Mouse (Mus musculus) cerebellum, adult 9-11 months (tissue): ENCODE results near the gene Cdh1.

Experiments used
- DNase-seq: peaks from one replicate; pipeline ENCODE4 v3.0.0; 2022

The Cdh1 gene

DNA sequence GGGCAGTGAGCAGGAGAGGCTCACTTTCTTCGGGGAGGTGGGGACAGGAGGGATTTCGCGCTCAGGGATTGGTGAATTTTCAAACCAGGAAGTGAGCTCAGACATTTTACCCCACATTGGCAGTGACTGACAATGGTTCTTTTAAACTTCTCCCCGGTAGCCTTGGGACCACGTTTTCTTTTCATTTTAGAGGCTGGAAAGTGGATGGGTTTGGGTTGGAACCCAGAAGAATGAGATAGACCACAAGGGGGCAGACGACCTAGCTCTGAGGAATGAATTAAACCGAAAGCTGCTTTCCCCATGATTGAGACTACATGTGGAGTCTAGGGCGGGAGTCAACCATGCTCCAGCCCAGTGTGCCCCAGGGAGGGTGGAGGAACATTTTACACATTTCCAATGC lies 71.7 kb downstream of the Cdh1 start:
- no peak for DNase-seq

DNA sequence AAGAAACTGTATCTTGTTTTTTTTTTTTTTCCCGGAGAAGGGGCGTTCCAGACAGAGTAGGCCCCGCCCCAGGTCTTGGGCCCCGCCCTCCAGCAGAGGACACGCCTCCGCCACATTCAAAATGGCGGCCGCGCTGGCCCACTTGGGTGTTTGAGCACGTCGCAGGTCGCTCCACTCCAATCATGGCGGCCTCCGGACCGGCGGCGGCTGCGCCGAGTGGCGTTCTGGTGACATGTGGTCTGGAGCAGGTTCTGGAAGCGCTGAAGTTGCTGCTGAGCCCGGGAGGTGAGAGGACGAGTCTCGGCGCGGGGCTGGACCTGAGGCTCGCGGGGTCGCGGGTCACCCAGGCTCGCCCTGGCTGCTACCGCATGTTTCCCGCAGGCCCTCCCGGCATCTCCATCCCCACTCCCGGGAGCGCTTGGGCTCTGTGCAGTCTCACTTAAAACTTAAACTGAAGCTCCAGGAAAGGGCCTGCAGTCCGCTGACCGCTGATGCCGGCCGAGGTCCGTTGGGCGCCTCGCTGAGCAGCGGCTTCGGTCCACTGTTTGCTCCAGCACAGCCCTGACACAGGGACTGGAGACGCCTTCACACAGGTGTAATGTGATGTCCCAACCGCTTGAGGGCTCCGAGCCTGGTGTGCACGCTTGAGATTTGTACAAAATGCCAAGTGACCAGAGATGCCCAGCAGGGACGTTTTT lies 80.0 kb downstream of the Cdh1 start, which contains the start of gene Tango6:
Gene Tango6, plus strand, starts transcription at position 98 of the 698 bp plus-strand sequence.
- DNase-seq = peak; percentile 89

DNA sequence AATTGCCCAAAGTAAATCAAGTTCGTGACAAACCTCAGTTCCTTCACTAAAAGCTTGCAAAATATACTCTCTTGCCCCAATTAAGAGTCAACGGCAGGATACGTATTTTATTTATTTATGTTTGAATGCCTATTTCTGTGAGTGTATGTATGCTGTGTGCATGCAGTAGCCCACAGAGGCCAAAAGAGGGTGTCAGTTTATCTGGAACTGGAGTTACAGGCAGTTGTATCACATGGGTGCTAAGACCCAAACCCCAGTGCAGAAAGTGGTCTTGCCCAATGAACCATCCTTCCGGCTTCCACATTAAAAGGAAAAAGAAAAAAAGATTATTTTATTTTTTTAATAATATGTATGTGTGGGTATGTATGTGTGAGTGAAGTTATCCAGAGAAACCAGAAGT lies 81.2 kb downstream of the Cdh1 start:
- DNase-seq = peak; percentile 17

- DNase-seq = peak; percentile 5
Observed at GRCm38 (mm10) chr8:106687479-106687878, 84.3 kb downstream of the Cdh1 start.

GRCm38 (mm10) chr8:106697748-106698248 lies 94.6 kb downstream of the Cdh1 start:
- DNase-seq = no peak

GRCm38 (mm10) chr8:106699588-106699987 lies 96.4 kb downstream of the Cdh1 start:
- DNase-seq = peak; percentile 12

- DNase-seq = no peak
Observed at GRCm38 (mm10) chr8:106700131-106700530, 97.0 kb downstream of the Cdh1 start.

GRCm38 (mm10) chr8:106701360-106701759 lies 98.2 kb downstream of the Cdh1 start:
- no peak for DNase-seq

DNA sequence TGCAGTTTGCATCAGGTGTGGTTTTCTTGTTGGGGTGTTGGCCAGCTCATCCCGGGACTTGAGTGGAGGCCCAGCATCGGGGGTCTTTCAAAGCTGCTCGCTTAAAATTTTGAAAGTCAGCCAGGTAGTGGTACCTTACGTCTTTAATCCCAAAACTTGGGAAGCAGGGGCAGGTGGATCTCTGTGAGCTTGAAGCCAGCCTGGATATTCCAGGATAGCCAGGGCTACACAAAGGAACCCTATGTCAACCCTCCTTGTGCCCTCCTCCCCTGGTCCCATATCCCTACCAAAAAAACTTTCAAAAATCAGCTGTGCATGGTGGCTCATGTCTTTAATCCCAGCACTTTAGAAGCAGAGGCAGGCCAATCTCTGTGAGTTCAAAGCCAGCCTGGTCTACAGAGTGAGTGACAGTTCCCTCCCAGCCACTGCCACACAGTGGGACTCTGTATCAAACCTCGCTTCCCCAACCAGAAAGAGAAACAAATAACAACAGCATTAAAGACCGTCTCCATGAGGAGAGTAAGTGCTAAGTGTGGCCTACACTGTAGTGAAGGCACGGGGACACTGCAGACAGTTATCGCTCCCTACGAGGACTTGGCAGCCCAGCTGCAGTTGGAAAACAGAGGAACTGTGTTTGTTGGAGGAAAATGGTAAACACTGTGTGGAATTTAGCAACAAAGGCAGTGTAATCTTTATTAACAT lies 101.2 kb downstream of the Cdh1 start:
- DNase-seq = no peak

GRCm38 (mm10) chr8:106704901-106705321 lies 101.8 kb downstream of the Cdh1 start:
- DNase-seq = no peak

DNA sequence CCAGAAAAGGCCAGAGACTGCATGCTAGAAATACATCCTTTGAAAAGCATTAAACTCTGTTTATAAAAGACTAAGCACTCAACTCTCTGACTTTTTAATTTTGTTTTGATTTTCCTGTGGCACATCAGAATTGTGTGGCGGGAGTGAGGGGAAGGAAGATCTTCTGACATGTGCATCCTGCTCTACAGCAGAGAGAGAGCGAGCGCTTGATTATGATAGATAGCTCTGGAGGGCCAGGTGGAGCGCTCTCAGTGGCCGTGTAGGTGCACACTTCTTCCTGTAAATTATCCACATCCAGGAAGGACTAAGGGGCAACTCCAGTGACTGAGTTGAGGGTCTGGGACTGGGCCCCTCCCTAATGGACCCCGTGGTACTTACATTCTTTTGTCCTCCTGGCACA lies 103.0 kb downstream of the Cdh1 start:
- no peak for DNase-seq

GRCm38 (mm10) chr8:106710002-106710401 lies 106.9 kb downstream of the Cdh1 start:
- DNase-seq = no peak

GRCm38 (mm10) chr8:106712487-106712886 lies 109.3 kb downstream of the Cdh1 start:
- no peak for DNase-seq

- DNase-seq = no peak
Observed at GRCm38 (mm10) chr8:106714297-106714696, 111.1 kb downstream of the Cdh1 start.

GRCm38 (mm10) chr8:106718091-106718500 lies 114.9 kb downstream of the Cdh1 start:
- peak; percentile 76 for DNase-seq
